Mouse (Mus musculus) heart, embryonic 12.5 days (tissue): ENCODE measurements around the gene Olfr1022. TPM values are rescaled to one million over a fixed set of nuclear protein-coding genes. Genes with fewer than 3 reads are reported as not detected.

Experiments used
- ATAC-seq: fragments of 200-750 bp; cut with Nextera tagmentation; 2 replicates; pipeline ENCODE4 v1.8.0; 2017; ENCODE audit warnings: moderate TSS enrichment, moderate library complexity; ENCODE audit not compliant: insufficient number of reproducible peaks, low FRiP score
- H3K27ac ChIP-seq: fragments of 300-500 bp; sonication (generic); 2 replicates; pipeline ENCODE4 v1.5.1; 2016; ENCODE audit warnings: mild to moderate bottlenecking, moderate library complexity; ENCODE audit not compliant: poor library complexity, severe bottlenecking
- H3K27me3 ChIP-seq: fragments of 300-500 bp; sonication (generic); replicated peaks from 2 replicates; pipeline ENCODE4 v1.6.1; 2016; ENCODE audit warnings: mild to moderate bottlenecking, moderate library complexity
- H3K36me3 ChIP-seq: fragments of 300-500 bp; sonication (generic); 2 replicates; pipeline ENCODE4 v1.6.1; 2016; ENCODE audit warnings: mild to moderate bottlenecking, moderate library complexity
- H3K4me1 ChIP-seq: fragments of 300-500 bp; sonication (generic); replicated peaks from 2 replicates; pipeline ENCODE4 v1.6.1; 2016; ENCODE audit warnings: mild to moderate bottlenecking
- H3K4me2 ChIP-seq: fragments of 300-500 bp; sonication (generic); 2 replicates; pipeline ENCODE4 v1.6.1; 2016; ENCODE audit warnings: mild to moderate bottlenecking, moderate library complexity
- H3K4me3 ChIP-seq: fragments of 300-500 bp; sonication (generic); 2 replicates; pipeline ENCODE4 v1.5.1; 2016; ENCODE audit warnings: mild to moderate bottlenecking
- H3K9ac ChIP-seq: fragments of 300-500 bp; sonication (generic); 2 replicates; pipeline ENCODE4 v1.6.1; 2016; ENCODE audit warnings: mild to moderate bottlenecking, moderate library complexity
- H3K9me3 ChIP-seq: fragments of 300-500 bp; sonication (generic); replicated peaks from 2 replicates; pipeline ENCODE4 v1.6.1; 2016; ENCODE audit warnings: mild to moderate bottlenecking, moderate library complexity
- WGBS: fragments of 180-500 bp; shearing (Covaris S2); methylation state at CpG from one replicate; pipeline ENCODE4 v1.1.7; 2016; 5-methylcytosine and 5-hydroxymethylcytosine counted together
- polyA plus RNA-seq: library from polyadenylated mRNA; unstranded; fragments of >200 nt; fragmentation: Nextera tagmentation; extraction: Ambion mirVana; gene quantifications from 2 replicates; pipeline ENCODE4 v1.2.1, GENCODE M21; 2016

The Olfr1022 gene
- not detected in 2 replicates for polyA plus RNA-seq

GRCm38 (mm10) chr2:85868294-85868693 is at the start of gene Olfr1022:
Olfr1022 (plus strand) TSS chr2:85868594.
- Histone ChIP-seq H3K27me3 (no peaks in the 10 kb centered on the region), H3K9ac (no peak within 1 kb of the TSS), H3K36me3 (no peaks in the 10 kb centered on the region), H3K4me1 (no peaks in the 10 kb centered on the region), H3K4me2 (no peak within 1 kb of the TSS), H3K9me3 (no peaks in the 10 kb centered on the region), H3K27ac (no peak within 1 kb of the TSS), H3K4me3 (no peak within 1 kb of the TSS)
- WGBS, result 55% methylated on average over 2 of the region's 2 CpGs
- ATAC-seq, result no peak

- Histone ChIP-seq H3K27ac (no peak within 1 kb of the TSS), H3K27me3 (no peaks in the 10 kb centered on the region), H3K36me3 (no peaks in the 10 kb centered on the region), H3K4me2 (no peak within 1 kb of the TSS), H3K4me1 (no peaks in the 10 kb centered on the region), H3K9me3 (no peaks in the 10 kb centered on the region), H3K9ac (no peak within 1 kb of the TSS), H3K4me3 (no peak within 1 kb of the TSS)
- no peak for ATAC-seq
These were observed 23.0 kb upstream of the Olfr1022 start, which contains the start of gene Olfr1019 for GRCm38 (mm10) chr2:85845383-85845782. Olfr1019 (minus strand) TSS chr2:85845483.

- ATAC-seq, result no peak
- Histone ChIP-seq H3K9ac (no peak within 1 kb of the TSS), H3K36me3 (no peaks in the 10 kb centered on the region), H3K9me3 (no peaks in the 10 kb centered on the region), H3K4me2 (no peak within 1 kb of the TSS), H3K27me3 (no peaks in the 10 kb centered on the region), H3K4me3 (no peak within 1 kb of the TSS), H3K4me1 (no peaks in the 10 kb centered on the region), H3K27ac (no peak within 1 kb of the TSS)
- 75% methylated on average over 1 of the region's 1 CpGs for WGBS
These were observed 21.7 kb upstream of the Olfr1022 start, which contains the start of gene Olfr1020 for GRCm38 (mm10) chr2:85846730-85847129. Olfr1020 (plus strand) TSS chr2:85847030.

- Histone ChIP-seq H3K27ac (no peak within 1 kb of the TSS), H3K36me3 (no peaks in the 10 kb centered on the region), H3K4me2 (no peak within 1 kb of the TSS), H3K27me3 (no peaks in the 10 kb centered on the region), H3K4me3 (no peak within 1 kb of the TSS), H3K4me1 (no peaks in the 10 kb centered on the region), H3K9me3 (no peaks in the 10 kb centered on the region), H3K9ac (no peak within 1 kb of the TSS)
- WGBS, result 71% methylated on average over 2 of the region's 2 CpGs
- ATAC-seq, result no peak
These were observed 16.9 kb downstream of the Olfr1022 start, which contains the start of gene Olfr1023 for GRCm38 (mm10) chr2:85885340-85885739. Olfr1023 (plus strand) TSS chr2:85885640.

- H3K9me3 ChIP-seq, result peaks cover 5% of the 10 kb centered on the region; the same call in 1 of the 2 replicates
These were observed 36.6 kb downstream of the Olfr1022 start, which contains the start of gene Olfr1024 for GRCm38 (mm10) chr2:85904952-85905351. Olfr1024 (minus strand) TSS chr2:85905052.

GRCm38 (mm10) chr2:85913197-85913596 is 44.8 kb downstream of the Olfr1022 start:
- Histone ChIP-seq H3K36me3 (no peaks in the 10 kb centered on the region), H3K9me3 (no peaks in the 10 kb centered on the region), H3K27me3 (no peaks in the 10 kb centered on the region), H3K4me2 (no peak overlapping the region), H3K4me1 (no peaks in the 10 kb centered on the region), H3K27ac (no peak overlapping the region), H3K4me3 (no peak overlapping the region), H3K9ac (no peak overlapping the region)
- ATAC-seq, result no peak

More at GRCm38 (mm10) chr2:85904952-85905351, 36.6 kb downstream of the Olfr1022 start, which contains the start of gene Olfr1024:
- no peak for ATAC-seq
- Histone ChIP-seq H3K36me3 (no peaks in the 10 kb centered on the region), H3K27me3 (no peaks in the 10 kb centered on the region), H3K4me1 (no peaks in the 10 kb centered on the region), H3K27ac (no peak within 1 kb of the TSS), H3K9ac (no peak within 1 kb of the TSS), H3K4me3 (no peak within 1 kb of the TSS), H3K4me2 (no peak within 1 kb of the TSS)
- 78% methylated on average over 3 of the region's 3 CpGs for WGBS

- no peaks in the 10 kb centered on the region for H3K9me3 ChIP-seq
- no peaks in the 10 kb centered on the region for H3K36me3 ChIP-seq
- H3K4me1 ChIP-seq, result no peaks in the 10 kb centered on the region
- WGBS, result 65% methylated on average over 1 of the region's 1 CpGs
- H3K9ac ChIP-seq, result no peak within 1 kb of the TSS
- H3K4me3 ChIP-seq, result no peak within 1 kb of the TSS
- no peaks in the 10 kb centered on the region for H3K27me3 ChIP-seq
- H3K27ac ChIP-seq, result no peak within 1 kb of the TSS
- ATAC-seq, result no peak
- no peak within 1 kb of the TSS for H3K4me2 ChIP-seq
These were observed 46.5 kb downstream of the Olfr1022 start, which contains the start of gene Olfr1025-ps1 for GRCm38 (mm10) chr2:85914893-85915292. Olfr1025-ps1 (plus strand) TSS chr2:85915193.

Other genes with a start within 250 kb of the Olfr1022 start
- not detected in 2 replicates for gene Olfr1002, start 217.9 kb upstream of the Olfr1022 start, polyA plus RNA-seq
- gene Olfr154, start 204.1 kb upstream of the Olfr1022 start, polyA plus RNA-seq, result not detected in 2 replicates
- gene Olfr1006, start 189.8 kb upstream of the Olfr1022 start, polyA plus RNA-seq, result not detected in 2 replicates
- not detected in 2 replicates for gene Olfr1008, start 179.2 kb upstream of the Olfr1022 start, polyA plus RNA-seq
- not detected in 2 replicates for gene Olfr1009, start 153.2 kb upstream of the Olfr1022 start, polyA plus RNA-seq
- not detected in 2 replicates for gene Olfr1012, start 105.8 kb upstream of the Olfr1022 start, polyA plus RNA-seq
- gene Olfr1013, start 101.5 kb upstream of the Olfr1022 start, polyA plus RNA-seq, result not detected in 2 replicates
- gene Olfr1014, start 95.9 kb upstream of the Olfr1022 start, polyA plus RNA-seq, result not detected in 2 replicates
- not detected in 2 replicates for gene Olfr1015, start 86.6 kb upstream of the Olfr1022 start, polyA plus RNA-seq
- gene Olfr1016, start 66.0 kb upstream of the Olfr1022 start, polyA plus RNA-seq, result not detected in 2 replicates
- gene Olfr1018, start 50.1 kb upstream of the Olfr1022 start, polyA plus RNA-seq, result not detected in 2 replicates
- not detected in 2 replicates for gene Olfr1019, start 23.1 kb upstream of the Olfr1022 start, polyA plus RNA-seq
- gene Olfr1020, start 21.6 kb upstream of the Olfr1022 start, polyA plus RNA-seq, result not detected in 2 replicates
- gene Olfr1023, start 17.0 kb downstream of the Olfr1022 start, polyA plus RNA-seq, result not detected in 2 replicates
- not detected in 2 replicates for gene Olfr1024, start 36.5 kb downstream of the Olfr1022 start, polyA plus RNA-seq
- gene Olfr1025-ps1, start 46.6 kb downstream of the Olfr1022 start, polyA plus RNA-seq, result not detected in 2 replicates
- gene Olfr1026, start 53.0 kb downstream of the Olfr1022 start, polyA plus RNA-seq, result not detected in 2 replicates
- not detected in 2 replicates for gene Olfr1028, start 81.8 kb downstream of the Olfr1022 start, polyA plus RNA-seq
- not detected in 2 replicates for gene Olfr1029, start 105.3 kb downstream of the Olfr1022 start, polyA plus RNA-seq
- gene Olfr1030, start 110.7 kb downstream of the Olfr1022 start, polyA plus RNA-seq, result not detected in 2 replicates
- gene Olfr1031, start 121.7 kb downstream of the Olfr1022 start, polyA plus RNA-seq, result not detected in 2 replicates
- gene Olfr1032, start 136.9 kb downstream of the Olfr1022 start, polyA plus RNA-seq, result not detected in 2 replicates
- 1.3 and 1.4 TPM in 2 replicates for gene Olfr1033, start 152.0 kb downstream of the Olfr1022 start, polyA plus RNA-seq
- gene Olfr1034, start 177.3 kb downstream of the Olfr1022 start, polyA plus RNA-seq, result not detected in 2 replicates
- not detected in 2 replicates for gene Olfr1036, start 205.4 kb downstream of the Olfr1022 start, polyA plus RNA-seq
- gene Olfr1037, start 218.8 kb downstream of the Olfr1022 start, polyA plus RNA-seq, result not detected in 2 replicates